Mouse (Mus musculus): ENCODE results near the gene Exosc1.
A peak's percentile ranks its signal among the peaks of the same experiment; 100 is the strongest.
"Not testable (repeated sequence)": the region's sequence is repeated elsewhere in the genome, so short reads cannot be mapped to it uniquely, and the experiment has no call there.

Gene Exosc1

DNA sequence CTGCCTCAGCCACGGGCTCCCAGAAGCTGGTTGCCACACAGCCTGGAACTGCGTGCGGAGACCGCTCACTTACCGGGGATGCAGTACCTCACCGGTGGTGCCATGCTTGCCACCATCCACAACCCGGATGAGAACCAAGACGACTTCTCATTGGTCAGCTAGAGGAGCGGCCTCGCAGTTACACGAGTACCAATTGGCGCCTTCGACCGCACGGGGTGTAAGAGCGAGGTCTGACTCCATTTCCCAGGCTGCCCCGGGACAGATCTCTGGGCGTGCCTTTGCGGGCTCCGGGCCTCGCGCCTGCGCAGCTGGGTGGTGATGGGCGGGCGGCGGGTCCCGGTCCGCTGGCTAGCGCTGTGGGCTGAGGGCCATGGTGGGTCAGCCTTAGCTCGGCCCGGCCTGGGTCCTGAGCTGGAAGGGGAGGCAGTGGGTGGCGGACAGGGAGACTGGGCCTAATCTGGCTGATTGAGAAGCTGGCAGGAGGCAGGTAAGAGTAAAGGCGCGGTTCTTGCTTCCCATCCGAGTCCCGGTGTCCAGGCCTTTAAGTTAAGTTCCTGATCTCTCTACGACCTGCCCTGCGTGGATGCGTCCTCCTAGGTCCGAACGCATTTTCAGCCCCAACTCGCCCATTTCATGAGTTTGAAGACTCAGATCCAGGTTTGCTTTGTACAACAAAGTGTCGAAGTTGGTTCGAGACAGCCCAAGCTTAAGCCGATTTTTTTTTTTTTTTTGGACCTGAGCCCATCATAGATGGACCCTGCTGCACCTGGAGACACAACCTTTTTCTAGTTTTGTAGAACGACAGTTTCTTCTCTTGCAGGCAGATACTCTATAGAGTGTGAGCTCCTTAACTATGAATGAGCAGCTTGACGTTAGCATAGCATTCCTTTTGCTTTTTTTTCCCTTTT is at the start of gene Exosc1, which contains the start of gene Zdhhc16:
Gene Exosc1, minus strand, starts transcription at position 245 of the 908 bp plus-strand sequence.
Gene Zdhhc16, plus strand, starts transcription at position 302 of the 908 bp plus-strand sequence.
- DNase-seq (ENCODE audit: low spot score), result peak; percentile 98

DNA sequence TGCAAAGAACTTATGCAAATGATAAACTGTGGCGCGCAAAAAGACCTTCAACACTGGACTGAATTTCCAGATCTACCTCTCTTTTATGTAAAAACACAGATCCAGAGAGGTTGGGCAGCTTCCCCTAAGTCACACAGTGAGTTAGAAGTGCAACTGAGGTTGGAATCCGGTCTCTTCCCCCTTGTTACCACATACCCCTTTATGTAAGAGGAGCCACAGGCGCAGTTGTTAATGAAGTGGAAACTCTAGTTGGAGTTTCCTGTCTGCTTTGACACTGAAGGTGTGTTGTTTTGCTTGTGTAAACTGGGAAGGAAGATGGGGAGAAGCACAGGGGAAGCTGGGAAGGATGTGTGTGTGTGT is 49.5 kb upstream of the Exosc1 start:
- no peak for DNase-seq (ENCODE audit: low spot score)

DNA sequence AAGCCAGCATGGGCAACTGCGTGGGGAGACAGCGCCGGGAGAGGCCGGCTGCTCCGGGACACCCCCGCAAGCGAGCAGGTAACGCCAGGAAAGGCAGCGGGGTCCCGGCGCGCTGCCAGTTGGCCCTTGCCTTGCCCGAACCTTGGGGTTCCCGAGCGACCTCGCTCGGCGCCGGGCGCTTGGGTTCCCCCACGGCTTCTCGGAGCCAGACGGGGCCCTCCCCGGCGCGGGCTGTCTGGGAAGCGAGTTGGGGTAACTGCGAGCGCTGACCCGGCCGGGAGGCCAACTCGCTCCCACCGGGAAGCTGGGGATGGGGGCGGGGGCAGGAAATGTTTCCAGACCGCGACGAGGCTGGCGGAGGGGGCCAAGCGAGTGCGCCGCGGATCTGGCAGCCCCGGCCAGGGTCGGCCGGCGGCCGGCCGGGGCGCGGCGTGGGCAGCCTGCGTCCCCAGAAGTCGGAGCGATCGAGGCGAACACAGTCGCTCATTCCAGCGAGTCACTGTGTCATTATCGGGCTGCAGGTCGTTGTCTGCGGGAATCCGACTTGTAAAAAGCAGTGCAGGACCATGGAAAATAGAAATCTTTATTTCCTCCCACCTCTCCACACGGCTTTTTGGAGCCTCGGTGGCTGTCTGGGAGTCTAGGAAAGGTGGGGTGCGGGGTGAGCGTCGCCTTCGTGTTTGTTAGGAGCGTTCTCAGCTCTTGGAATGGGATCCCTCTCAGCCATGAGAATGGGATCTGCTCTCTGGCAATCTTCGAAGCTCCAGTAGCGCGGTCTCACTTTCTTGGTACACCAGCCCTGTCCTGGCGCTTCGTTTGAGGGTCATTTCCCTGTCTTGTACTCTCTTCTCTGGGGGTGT is 48.9 kb upstream of the Exosc1 start:
- DNase-seq (ENCODE audit: low spot score), result peak; percentile 42

DNA sequence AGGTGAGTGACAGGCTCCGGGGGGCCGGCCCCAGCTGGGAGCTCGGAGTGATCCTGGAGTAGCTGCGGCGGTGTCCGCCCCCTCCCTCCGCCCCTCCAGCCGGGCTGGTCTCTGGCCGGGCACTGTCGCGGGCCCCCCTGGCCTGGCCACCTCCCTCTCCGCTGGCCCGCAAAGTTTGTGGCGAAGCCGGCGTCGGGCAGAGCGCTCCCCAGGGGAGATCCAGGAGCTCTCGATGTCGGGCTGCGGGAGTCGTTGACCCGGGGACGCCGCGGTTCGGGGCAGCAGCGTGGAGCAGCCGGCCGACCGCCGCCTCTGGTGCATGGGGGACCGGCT is 48.3 kb upstream of the Exosc1 start, which contains the start of gene Ubtd1:
Gene Ubtd1, plus strand, starts transcription at position 169 of the 333 bp plus-strand sequence.
- no peak for DNase-seq (ENCODE audit: low spot score)

DNA sequence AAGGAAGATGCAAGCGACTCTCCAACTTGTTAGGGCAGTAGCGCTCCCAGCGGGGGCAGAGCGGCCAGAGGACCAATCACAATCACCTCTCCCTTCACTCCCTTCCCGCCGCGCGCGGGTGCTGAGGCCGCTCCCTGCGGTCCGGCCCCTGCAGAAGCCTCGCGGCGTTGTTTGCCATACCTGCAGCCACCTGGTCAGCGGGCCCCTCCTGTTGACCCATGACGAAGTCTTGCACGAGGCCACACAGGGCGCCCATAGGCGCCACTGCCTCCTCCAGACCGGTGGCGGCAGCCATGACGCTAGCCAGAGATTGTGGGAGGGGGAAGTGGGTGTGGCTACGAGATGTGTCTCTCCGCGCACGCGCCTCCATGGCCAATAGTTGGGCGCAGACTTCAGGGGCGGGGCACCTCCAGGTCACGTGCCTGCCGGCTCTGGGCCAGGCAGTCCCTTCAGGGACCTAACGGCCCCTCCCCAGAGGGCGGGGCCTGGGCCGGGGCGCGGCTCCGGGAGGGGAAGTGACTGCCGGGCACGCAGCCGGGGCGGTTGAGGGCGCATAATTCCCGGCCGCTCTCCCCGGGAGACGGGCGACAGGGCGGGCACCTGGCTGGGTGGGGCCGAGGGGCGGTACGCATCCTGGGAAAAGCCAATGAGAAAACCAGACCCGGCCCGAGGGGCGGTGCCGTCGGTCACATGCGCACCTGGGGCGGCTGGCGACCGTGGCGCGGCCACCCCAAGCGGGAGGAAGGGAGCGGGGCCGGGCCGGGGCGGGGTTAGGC is 47.8 kb upstream of the Exosc1 start, which contains the start of gene Mms19:
Gene Mms19, minus strand, starts transcription at position 339 of the 776 bp plus-strand sequence.
- DNase-seq (ENCODE audit: low spot score), result peak; percentile 99

DNA sequence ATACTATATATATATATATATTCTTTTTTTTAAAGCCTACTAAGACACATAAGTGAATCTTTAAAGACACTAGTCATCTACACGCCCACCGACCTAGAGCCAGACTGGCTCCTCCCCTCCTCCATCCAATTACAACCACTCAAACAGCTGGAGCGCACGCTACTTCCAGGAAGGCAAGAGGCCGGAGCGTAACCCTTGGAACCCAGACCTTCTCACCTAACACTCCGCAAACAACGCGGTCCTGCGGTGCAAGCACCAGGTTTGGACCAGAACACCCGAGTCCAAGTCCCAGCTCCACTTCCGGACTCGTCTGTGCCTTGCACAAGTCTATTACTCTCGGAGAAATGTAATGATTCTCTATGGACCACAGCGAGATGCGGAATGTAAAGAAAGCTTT is 47.2 kb upstream of the Exosc1 start:
- peak; percentile 75 for DNase-seq (ENCODE audit: low spot score)

DNA sequence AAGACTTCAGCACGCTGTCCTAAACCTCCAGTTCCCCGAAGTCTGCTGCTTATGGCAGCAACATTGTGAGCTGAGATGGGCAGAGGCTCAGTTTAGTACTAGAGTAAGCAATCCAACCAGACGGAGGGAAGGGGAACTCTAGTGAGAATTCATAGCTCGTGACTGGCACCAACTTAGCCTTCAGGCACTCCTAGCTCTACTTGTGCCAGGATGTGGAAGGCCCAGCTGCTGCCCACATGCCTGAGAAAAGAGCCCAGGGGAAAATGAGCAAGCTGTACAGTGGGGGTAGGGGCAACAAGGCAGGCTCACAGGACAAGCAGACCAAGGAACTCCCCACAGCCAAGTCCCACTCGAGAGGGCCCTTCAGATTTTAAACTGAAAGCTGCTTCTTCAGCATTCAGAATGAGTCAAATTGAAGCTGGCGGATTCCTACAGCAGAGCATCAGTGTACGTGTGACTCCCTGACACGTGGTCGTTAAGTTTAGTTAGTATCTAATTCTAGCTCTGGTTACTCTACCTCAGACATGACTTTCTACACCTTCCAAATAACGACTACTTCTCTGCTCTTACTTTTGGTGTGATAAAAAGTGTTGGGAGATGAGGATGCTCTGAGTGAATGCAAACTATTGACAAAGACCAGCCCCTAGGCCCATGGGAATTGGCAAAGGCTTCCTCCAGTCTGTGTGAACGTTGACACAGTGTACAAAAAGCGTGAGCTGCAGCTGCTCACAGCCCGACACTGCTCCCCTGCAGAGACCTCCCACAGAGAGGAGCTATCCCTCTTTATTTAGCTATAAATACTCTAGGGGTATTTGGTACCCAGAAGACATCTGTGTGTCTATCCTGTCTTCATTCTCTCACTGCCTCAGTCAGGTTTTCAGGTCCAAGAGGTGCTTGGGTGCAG is 40.9 kb upstream of the Exosc1 start:
- DNase-seq (ENCODE audit: low spot score), result no peak

DNA sequence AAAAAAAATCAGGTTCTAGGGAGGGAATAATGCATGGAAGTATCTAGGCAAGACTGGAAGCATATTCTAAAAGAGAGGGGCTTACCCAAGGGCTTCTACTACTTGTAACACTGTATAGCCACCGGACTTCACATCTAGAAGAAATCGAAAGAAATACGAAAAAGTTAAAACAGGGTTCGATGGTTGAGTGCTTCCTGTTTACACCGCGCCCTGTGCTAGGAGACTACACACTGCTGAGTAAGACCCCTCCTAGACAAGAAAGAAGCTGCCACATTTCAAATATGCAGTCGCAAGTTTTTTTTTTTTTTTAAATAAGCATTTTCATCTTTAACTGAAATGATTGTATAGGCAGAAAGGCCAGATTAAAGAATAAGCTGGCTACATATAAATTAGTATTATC is 36.4 kb upstream of the Exosc1 start:
- no peak for DNase-seq (ENCODE audit: low spot score)

DNA sequence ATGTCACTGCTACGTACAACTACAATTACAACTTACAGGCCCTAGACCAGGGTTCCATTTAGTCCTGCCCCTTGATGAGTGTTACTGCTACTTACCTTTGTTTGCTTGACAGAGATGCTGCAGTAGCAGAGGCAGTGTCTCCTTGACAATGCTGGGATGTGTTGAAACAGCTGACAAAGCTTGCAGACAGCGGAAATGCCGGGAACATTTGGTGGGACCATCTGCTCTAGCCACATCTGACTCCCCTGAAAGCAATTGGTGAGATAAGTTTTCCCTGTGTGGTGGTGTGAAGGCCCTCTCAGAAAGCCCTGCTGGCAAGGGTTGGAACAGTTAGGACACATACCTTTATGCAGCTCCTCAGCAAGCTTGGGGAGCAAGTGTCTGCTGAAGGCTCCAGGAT is 20.4 kb upstream of the Exosc1 start:
- DNase-seq (ENCODE audit: low spot score), result no peak

DNA sequence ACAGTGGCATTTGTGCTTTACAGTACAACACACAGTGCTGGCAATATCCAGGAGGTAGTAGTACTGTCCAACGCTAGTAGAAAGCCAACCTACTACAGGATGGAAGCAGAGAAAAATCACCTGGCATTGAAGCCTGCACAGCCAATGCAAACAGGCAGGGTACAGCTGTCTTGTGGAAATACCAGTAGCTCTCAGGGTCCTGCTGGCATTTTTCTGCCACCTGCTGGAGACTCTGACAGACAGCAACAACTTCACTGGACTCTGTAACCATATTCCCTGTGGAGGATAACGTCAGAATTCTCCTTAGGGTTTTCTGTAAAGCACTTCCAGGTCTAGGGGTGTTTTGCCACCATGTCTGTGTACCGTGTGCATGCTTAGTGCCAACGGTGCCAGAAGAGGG is 19.1 kb upstream of the Exosc1 start:
- no peak for DNase-seq (ENCODE audit: low spot score)

DNA sequence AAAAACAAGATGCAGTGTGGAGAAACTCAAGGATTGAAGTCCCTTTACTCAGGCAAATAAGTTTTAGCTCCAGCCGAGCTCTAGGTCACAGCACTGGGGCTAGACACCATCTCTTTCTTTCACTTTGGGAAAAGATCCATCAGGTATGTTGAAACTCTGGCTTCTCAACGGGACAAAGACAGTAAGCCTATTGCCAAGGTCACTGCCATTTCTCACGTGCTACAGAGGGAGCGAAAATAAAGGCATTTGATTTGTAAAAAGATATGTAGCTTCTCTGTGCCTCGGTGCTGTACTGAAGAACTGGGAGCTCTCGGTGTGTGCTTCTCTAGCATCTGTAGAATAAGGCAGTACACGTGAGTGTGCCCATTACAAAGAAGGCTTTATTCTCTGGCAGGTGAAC is 10.6 kb upstream of the Exosc1 start:
- DNase-seq (ENCODE audit: low spot score), result no peak

DNA sequence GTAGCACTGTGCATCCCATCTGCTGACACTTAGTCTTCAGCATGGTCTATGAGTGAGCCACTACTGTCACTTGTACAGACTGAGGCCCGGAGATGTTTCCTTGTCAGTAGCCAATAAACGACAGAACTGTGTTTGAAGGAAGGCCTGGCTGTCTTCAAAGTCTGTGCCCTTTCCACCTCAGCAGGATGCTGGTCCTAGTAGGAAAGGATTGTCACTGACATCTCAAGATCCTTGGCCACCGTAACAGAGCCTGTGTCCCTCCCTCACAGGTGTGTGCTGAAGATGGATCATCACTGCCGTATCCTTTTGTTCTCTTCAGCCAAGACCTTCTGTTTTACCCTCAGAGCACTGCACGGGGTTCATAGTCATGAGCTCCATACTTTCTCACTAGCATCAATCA is 5.3 kb upstream of the Exosc1 start:
- DNase-seq (ENCODE audit: low spot score), result no peak

DNA sequence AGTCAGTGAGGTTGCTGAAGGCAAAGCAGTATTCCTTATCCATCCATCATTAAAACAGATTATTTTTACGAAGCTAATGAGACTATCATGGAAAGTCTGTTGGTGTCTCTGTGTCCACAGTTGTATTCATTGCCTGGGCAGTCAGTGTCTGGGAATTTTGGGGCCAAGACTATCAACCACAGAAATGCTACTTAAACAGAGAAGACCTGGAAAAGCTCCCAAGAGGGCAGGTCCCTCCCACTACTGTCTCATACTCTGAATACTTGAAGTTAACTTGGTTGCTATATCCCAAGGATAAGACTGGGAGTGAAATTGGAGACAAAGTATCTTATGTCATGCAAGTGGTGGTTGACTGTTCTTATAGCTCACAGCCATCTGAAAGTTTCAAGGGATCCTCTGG is 2.7 kb upstream of the Exosc1 start:
- no peak for DNase-seq (ENCODE audit: low spot score)

DNA sequence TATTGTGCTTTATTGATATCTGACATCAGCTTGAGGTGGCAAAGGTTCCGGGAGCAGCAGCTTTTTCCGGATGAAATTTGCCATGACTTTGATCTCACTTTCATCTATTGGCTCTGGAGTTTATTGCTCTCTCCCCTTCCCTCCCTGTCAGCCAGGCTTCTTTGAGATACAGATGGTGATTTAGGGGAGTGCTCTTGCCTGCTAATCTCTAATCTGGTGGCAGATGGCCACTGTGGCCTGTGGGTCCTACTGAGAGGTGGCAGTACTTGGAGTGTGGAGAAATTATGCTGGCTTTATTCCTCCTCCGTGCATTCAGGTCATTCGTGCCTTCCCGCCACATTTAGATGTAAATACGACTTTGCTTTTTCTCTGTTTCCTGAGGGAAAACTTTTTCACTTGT is 901 bp upstream of the Exosc1 start:
- DNase-seq (ENCODE audit: low spot score), result no peak

DNA sequence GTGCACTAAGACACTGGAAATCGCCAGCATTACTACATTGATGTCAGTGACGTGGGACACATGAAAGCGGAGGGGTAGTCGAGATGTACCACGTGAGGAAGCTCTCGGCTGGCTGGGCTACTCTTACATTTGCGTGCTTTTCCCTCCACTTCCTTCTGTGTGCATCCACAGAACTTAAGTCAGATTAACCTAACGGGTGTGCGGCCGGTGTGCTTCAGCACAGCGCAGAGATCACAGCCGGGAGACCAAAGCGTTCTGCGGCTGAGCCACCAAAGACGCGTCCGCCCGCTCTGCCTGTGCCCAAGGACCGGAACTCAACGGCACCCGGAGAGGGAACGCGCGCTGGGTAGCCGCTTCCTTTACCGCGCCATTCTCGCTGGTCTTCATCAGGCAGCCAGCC is 537 bp downstream of the Exosc1 start:
- DNase-seq (ENCODE audit: low spot score), result peak; percentile 18

DNA sequence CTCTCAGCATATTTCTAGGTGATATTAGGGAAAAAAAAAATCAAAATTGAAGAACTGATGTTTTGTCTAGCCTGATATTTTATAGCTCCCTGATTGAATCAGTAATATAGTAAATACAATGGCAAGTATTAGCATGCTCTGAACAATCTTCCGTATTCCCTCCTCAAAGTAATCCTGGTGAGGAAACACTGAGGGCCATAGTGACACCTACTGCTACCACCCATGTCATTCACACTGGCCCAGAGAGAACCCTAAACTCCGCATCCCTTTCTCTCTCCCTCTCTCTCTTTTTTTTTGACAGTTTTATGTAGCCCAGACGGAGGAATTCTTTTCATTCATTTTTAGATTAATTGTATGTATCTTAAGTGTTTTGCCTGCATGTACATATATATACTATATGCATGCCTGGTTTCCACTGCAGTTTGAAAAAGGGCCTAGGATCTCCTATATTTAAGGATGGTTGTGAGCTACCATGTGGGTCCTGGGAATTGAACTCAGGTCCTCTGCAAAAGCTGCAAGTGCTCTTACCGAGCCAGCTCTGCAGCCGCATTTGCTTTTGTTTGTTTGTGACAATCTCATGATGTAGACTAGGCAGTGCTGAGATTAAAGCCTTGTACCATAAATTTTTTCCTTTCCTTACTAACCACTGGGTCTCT is 12.7 kb downstream of the Exosc1 start:
- no peak for DNase-seq (ENCODE audit: low spot score)

DNA sequence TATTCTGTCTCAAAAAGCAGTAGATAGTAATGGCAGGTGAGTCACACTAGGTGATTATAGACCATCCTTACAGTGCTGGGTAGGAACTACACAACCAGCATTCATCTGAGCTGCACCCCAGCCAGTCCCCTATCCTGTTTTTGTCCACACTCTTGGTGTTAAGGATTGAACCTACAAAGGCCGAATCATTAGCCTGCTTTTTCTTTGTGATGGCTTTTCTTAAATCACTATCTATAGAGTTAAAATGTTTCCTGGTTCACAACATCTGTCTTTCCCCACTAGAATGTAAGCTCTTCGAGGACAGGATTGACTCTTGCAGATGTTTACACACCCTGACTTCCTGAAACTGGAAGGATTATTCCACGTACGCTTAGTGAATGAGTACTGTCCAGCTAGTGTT is 13.8 kb downstream of the Exosc1 start:
- no peak for DNase-seq (ENCODE audit: low spot score)

DNA sequence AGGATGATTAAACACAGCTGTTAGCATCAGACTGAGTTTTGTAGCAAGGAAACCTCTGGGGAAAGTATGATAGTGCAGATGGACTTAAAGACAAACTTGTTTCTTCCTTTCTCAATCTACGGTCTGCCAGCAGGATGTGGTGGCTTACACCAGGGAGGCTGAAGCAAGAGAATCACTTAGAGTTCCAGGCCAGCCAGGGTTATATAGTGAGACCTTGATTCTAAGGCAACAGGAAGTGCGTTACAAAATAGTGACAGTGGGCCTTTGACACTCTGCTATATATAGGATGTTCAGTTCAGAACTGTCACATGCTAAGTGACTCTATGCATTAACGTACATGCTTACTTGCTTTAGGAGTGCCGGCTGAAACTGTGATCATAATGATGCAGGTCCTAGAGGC is 16.4 kb downstream of the Exosc1 start:
- DNase-seq (ENCODE audit: low spot score), result no peak

DNA sequence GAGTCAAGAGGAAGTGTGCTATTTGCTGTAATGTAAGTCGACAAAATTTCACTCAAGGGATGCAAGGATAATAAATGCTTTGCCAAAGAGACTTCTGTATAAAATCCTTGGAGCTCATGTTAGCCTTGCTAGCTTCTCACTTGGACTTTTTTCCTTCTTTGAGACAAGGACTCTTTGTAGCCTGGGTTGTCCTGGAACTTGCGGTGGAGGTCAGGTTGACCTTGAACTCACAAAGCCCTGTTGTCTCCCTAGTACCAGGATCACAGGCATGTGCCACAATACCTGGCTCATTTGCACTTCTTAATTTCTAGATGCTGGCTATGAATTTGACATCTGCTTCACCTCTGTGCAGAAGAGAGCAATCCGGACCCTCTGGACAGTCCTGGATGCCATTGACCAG is 17.9 kb downstream of the Exosc1 start:
- no peak for DNase-seq (ENCODE audit: low spot score)

DNA sequence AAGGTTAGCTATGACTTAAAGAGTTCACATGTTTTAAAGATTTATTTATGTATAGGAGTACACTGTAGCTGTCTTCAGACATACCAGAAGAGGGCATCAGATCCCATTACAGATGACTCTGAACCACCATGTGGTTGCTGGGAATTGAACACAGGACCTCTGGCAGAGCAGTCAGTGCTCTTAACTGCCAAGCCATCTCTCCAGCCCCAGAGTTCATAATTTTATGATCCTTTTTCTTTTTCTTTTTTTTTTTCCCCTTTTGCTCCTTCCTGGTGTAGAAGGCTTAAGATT is 18.7 kb downstream of the Exosc1 start:
- not testable (repeated sequence) for DNase-seq (ENCODE audit: low spot score)
